Mouse (Mus musculus): ENCODE data around the gene Foxn3.
A peak's percentile ranks its signal among the peaks of the same experiment; 100 is the strongest.

Gene Foxn3

DNA sequence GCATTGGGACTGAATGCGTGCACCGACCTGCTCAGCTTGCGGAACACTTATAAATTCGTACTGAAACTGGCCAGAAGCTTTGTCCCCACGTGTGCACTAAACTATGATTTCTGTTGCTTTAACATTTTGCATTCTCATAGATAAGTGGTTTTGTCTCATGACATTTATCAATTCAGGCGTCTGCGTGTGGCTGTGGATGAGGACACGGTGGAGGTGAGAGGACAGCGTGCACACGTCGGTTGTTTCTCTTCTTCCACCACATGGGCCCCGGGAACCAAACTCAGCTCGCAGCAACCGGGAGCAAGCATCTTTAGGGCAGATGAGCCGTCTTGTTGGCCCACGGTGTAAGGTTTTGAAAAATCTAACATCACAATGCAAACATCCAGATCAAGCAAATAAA, 155.3 kb downstream of the Foxn3 start:
- no peak for DNase-seq

GRCm38 (mm10) chr12:99407318-99407716, 156.1 kb downstream of the Foxn3 start:
- no peak for DNase-seq

DNA sequence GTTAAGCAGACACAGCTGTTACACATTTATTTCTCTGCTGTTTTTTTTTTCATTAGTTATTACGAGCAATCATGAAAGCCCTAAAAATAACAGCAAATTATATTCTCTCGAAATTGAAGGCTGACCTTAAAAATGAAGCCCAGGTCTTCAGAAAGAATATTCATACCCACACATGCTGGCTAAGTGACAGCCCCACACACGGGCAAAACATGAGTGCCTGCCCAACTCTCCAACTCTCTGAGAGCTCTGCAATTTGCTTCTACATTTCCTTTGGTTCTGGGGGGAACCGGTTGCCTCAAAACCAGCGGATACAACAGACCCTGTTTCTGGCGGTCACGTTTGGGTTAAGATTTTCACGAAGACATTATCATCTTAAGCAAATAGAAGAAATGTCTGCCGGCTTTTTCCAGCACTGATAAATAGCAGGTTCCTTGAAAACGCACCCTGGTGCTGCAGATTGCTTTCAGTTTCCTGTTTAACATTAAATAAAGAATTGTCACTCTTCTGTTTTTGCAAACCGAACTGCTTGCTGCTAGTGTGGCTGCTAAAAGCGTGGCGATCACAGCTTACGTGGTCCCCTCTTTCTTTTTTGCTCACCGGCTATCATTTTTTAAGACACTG, 156.6 kb downstream of the Foxn3 start:
- DNase-seq: no peak

DNA sequence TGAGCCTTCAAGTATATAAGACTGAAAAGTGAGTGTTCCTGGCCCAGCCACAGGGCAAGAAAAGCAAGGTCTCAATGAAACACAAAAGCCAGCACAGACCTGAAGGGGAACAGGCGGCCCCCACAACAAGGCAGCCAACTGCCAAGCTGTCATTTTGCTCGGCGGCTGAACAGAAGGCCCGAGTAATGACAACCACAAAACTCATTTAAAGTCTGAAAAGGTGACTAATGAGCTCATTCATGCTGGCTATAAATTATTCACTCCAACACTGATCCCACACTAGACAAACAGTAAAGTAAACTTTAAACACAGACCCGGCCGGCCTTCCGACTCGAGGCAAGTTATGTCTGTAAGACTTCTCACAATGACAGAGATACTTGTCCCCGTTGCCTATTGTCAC, 157.1 kb downstream of the Foxn3 start:
- no peak for DNase-seq

DNA sequence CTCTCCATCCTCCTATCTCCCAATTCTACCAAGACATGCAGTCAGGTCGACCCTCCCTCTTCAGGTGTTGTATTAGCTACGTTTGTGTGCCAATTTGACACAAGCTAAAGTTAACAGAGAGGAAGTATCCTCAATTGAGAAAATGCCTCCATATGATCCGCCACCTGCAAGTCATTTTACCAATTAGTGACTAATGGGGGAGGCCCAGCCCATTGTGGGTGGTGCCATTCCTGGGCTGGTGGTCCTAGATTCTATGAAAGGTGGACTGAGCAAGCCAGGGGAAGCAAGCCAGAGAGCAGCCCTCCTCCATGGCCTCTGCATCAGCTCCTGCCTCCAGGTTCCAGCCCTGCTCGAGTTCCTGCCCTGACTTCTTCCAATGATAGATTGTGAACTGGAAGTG, 158.0 kb downstream of the Foxn3 start:
- no peak for DNase-seq

DNA sequence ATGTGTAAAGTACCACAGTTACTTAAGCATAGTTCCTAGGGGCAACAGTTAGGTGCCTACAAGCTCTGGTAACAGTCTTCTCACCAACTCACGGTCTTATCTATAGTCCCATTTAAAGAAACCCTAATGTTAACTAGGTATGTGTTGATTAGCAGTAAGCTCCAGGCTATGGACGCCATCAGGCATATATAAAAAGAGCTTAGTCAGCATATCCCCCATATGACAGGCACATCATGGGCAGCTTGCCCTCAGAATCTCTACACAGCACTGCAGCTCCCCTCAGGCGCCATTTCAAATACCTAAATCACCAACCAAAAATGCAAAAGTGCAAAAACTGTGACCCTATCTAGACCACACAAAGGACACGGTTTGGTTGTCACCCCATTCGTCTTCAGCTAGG, 160.4 kb downstream of the Foxn3 start:
- DNase-seq: no peak

GRCm38 (mm10) chr12:99400907-99401306, 162.5 kb downstream of the Foxn3 start:
- no peak for DNase-seq

DNA sequence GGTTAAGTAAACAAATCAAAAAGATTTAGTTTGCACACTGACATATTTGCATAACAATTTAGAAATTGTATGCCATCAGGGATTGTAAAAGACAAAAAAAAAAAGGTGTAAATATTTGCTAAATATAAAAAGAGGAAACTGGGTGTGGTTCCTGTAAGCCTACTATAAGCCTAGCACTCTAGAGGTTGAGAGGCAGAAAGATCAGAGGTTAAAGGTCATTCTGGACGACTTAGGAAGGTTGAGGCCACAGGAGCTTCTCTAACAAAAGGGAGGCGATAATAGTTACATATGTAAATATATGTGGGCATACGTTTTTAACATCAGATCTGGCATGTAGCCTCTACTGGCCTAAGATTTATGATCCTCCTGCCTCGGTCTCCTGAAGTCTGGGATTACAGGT, 163.8 kb downstream of the Foxn3 start:
- DNase-seq: no peak

DNA sequence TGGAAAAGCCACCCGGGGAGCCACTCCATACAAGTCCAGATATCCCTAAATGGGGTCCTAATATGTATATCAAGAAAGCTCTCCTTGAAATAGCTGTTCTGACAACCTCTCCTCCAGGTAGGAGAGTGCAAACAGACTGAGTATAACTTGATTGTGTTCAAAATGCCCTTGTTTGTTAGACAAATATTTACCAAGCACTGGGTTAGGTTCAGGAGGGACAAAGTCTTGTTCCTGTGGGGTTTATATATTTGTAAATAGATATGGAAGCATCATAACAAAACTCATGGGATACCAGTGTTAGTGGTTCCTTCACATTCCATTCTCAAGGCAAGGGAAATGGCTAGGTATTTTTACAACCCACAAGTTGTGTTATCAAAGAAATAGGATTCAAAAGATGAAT, 166.9 kb downstream of the Foxn3 start:
- no peak for DNase-seq

DNA sequence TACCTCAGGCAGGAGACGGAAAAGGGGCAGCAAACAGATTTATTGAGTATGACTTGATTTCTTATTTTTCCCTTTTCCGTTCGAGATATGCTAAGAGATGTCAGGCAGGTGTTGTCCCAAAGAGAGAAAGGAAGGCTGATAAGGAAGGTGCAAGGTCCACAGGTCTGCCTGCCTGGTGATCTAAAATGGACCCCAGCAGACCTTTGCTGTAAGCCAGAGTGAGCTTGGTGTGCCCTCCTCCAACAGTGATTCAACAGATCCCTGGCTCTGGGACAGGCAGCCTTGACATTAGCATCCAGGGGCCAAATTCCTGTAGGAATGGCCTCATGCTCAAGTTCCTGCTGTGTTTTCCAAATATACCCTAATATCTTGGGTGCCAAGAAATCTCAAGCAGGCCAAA, 168.3 kb downstream of the Foxn3 start:
- DNase-seq: no peak

- DNase-seq: no peak
Observed at GRCm38 (mm10) chr12:99394676-99395075, 168.7 kb downstream of the Foxn3 start.

DNA sequence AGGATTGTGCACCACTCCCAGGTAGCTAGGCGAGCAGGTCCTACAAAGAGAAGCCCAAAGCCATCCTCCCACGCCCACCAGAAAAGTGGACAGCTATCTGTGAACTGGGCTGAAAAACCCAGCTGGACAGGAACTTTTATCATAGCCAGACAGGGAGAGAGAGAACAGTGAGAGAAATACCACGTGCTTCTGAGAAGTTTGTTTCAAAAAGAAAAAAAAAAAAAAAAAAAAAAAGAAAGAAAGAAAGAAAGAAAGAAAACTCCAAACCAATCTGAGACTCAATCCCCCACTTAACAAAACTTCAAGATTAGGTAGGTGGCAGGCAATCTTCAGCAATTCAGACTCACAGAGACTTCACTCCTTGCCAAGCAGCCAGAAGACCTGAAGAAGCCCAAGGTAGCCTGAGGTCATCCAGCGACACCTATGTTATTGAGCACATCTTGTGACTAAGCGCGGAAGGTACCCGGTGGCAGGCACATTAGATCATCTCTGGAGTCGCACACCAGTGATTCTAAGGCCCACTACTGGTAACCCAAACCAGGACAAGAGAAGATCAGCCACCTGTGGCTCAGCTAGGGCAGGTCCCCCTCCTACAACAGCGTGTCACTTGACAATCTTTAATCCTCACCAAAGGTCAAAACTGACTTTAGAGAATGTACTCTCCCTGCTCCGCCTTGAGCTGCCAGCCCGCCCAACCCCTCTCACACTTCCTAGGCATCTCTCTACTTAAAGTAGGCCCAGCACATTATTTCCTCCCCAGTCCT, 169.3 kb downstream of the Foxn3 start:
- no peak for DNase-seq

GRCm38 (mm10) chr12:99392944-99393866, 170.2 kb downstream of the Foxn3 start:
- DNase-seq: peak; percentile 88

DNA sequence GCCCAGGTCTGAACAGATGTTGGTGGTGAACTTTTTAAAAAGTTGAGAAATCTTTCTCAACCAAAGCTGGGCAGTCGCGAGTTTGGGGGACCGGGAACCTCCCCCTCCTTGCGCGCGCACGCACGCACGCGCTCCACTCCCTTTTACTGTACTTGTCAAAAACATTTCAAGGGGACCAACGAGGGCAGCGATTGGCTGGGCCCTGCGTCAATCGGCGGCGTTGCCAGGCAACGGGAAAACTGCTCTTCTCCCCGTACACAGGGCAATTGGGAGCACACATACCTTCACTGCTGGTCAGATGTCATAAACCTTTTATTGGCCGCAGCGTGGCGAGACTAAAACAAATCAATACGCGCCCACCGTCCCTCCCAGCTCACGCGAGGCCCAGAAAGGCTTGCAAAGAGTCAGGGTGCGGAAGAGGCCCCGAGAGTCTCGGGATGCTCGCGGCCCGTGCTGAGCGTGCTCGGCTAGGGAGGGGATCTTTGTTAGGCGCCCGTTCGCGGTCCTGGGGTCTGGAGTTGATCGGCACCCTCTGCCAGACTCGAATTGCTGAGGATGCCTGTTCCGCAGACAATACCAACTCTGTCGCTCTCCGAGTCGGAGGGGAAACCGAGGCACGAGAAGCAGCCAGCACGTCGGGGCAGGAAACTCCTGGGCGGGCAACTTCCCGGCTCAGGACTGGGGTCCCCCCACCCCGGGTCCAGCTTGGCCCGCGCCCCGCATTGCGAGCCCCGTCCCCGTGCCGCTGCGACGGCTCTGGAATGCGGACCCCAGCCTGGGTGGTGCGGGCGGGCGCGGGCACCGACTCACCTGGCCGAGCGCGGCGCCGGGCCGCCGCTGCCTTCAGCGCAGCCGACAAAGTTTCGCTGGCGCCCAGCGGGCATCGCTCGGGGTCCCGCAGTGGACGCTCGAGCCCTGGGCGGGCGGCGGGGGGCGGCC, 171.2 kb downstream of the Foxn3 start:
- peak; percentile 100 for DNase-seq

- DNase-seq: no peak
Observed at GRCm38 (mm10) chr12:99390429-99390828, 173.0 kb downstream of the Foxn3 start.

DNA sequence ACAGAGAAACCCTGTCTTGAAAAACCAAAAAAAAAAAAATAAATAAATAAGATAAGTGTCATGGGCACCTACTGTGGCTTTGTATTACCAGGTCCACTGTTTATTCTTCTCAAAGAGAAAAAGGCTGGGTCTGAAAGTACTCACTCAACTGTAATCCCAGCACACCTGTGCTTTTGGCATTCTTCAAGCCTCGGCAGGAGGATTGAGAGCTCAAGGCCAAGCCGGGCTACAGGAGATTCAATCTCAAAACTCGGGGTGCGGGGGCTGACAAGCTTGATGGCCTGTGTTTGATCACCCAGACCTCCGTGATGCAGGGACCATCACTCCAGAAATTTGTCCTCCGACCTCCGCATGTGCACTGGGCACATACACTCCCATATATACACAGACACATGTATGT, 174.1 kb downstream of the Foxn3 start:
- DNase-seq: no peak

DNA sequence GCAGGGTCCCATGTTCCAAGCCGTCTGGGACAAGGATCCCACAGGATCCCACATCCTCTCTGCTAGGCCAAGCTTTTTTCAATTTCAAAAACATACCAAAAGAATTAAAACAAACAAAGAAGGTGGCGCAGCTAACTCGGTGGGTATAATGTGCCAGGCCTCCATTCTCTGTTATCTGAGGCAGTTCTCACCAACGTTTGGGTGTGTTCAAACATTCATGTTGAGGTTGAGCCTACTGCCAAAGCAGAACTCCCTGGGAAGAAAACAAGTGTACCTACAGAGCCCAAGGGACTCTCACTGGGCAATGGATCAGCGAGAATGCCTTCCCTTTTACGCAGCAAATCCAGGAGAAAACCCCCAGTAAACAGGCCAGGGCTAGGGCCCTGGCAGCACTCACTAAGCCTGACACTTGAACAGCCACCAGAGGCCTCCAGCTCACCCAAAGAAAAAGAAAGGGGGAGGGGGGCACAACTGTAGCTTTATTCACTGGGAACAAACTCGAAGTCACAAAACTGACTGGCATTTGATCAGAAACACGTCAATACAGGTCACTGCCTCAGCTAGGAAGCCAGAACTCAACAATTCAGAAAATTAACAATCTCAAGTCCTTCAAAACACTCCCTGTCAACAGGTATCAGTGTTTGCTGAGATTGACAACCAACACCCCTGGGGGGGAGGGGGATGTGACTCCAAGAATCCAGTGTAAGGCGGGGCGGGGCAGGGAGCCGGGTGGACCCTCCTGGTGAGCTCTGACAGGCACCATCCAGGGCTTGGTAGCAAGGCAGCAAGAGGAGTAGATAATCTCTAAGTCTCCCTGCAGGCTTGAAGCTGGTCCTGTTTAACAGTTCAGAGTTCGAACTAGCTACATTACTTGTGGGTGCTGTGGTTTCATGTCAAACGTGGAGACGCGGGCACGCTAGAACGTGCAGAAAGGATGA, 177.2 kb downstream of the Foxn3 start:
- no peak for DNase-seq

DNA sequence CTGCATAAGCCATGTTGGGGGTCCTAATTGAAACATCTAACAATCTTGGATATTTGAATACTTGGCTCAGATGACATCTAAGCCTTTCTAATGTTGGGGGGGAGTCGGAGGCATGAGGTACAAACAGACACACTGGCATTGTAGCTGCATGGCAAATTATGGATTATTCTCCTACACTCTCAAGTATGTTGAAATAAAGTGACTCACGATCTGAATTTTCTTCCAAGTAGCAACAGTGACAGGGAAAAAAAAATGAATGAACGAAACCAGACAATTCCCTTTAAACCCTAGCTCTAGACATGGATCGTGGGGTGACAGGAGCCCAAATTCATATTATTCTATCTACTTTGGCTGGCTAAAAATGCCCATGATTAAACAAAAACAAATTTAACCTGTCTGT, 178.3 kb downstream of the Foxn3 start:
- no peak for DNase-seq

DNA sequence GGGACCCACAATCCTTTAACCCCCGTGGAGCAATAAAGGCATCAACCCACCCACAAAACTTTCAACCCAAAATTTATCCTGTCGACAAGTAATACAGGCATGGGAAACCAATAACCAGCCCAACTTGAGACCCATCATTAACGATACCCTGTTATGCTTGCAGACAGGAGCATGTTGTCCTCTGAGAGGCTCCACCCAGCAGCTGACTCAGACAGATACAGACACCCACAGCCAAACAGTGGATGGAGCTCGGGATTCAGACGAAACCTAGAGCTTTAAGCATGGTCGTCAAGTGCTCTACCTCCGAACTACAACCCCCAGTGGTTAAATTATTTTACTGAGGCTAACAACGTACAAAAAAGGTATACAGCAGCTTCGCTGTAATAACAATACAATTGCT, 182.1 kb downstream of the Foxn3 start:
- DNase-seq: no peak

DNA sequence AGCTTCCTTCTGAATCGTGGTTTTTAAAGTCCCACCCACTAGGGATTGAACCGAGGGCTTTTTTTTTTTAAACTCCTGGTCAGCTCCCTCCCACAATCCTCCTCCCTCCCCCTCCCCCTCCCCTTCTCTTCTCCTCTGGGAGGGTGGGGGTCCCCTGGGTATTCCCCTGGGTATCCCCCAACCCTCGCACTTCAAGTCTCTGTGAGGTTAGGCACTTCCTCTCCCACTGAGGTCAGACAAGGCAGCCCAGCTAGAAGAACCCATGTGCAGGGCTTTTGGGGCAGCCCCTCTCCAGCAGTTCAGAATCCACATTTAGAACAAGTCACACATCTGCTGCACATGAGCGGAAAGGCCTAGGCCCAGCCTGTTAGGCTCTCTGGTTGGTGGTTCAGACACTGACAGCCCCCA, 182.5 kb downstream of the Foxn3 start:
- DNase-seq: no peak

- DNase-seq: no peak
Observed at GRCm38 (mm10) chr12:99380124-99380523, 183.3 kb downstream of the Foxn3 start.

All from kidney, adult 18-20 months (tissue).